Mouse (Mus musculus) E14TG2a.4 (cell line): ENCODE data around the gene Mgat4a.

Source experiments
- H3K27me3 ChIP-seq: 2 replicates; pipeline ENCODE4 v1.6.1; 2014; ENCODE audit warnings: low read length, control low read depth; ENCODE audit not compliant: insufficient read depth
- H3K36me3 ChIP-seq: 2 replicates; pipeline ENCODE4 v1.6.1; 2014; ENCODE audit warnings: low read length, control low read depth; ENCODE audit not compliant: insufficient read depth
- H3K4me1 ChIP-seq: replicated peaks from 2 replicates; pipeline ENCODE4 v1.6.1; 2014; ENCODE audit warnings: low read depth, low read length, control low read depth
- H3K4me3 ChIP-seq: replicated peaks from 2 replicates; pipeline ENCODE4 v1.5.1; 2014; ENCODE audit warnings: mild to moderate bottlenecking, low read length
- H3K9me3 ChIP-seq: 2 replicates; pipeline ENCODE4 v1.6.1; 2014; ENCODE audit warnings: low read length, control low read depth
- CTCF ChIP-seq: conservative IDR thresholded peaks from 2 replicates; pipeline ENCODE4 v1.5.1; 2014; ENCODE audit warnings: low read length
- NANOG ChIP-seq: IDR thresholded peaks from 2 replicates; pipeline ENCODE4 v1.6.1; 2014; ENCODE audit warnings: borderline replicate concordance, low read length, mixed read lengths
- POU5F1 ChIP-seq: IDR thresholded peaks from 2 replicates; pipeline ENCODE4 v1.6.1; 2014; ENCODE audit warnings: low read length, borderline replicate concordance

Gene Mgat4a

GRCm38 (mm10) chr1:37522101-37522500 is 18.7 kb downstream of the Mgat4a start:
- Histone ChIP-seq H3K9me3 (no peaks in the 10 kb centered on the region), H3K36me3 (peaks cover 6% of the 10 kb centered on the region), H3K4me1 (peaks cover 36% of the 10 kb centered on the region), H3K27me3 (no peaks in the 10 kb centered on the region), H3K4me3 (no peak overlapping the region)
- no peak for TF ChIP-seq POU5F1
- no peak for TF ChIP-seq NANOG
- TF ChIP-seq CTCF, result no peak

- TF ChIP-seq CTCF (no peak), NANOG (no peak), POU5F1 (no peak)
- no peak overlapping the region for H3K4me3 ChIP-seq
- H3K27me3 ChIP-seq, result no peaks in the 10 kb centered on the region
- peaks cover 3% of the 10 kb centered on the region; the same call in 1 of the 2 replicates for H3K36me3 ChIP-seq
- peaks cover 12% of the 10 kb centered on the region for H3K4me1 ChIP-seq
- H3K9me3 ChIP-seq, result no peaks in the 10 kb centered on the region
Measured at GRCm38 (mm10) chr1:37518791-37519190, 22.0 kb downstream of the Mgat4a start.

- peaks cover 3% of the 10 kb centered on the region; the same call in 1 of the 2 replicates for H3K36me3 ChIP-seq
- H3K27me3 ChIP-seq, result no peaks in the 10 kb centered on the region
- no peak overlapping the region for H3K4me3 ChIP-seq
- peaks cover 7% of the 10 kb centered on the region; the same call in 1 of the 2 replicates for H3K4me1 ChIP-seq
- TF ChIP-seq CTCF, result no peak
- TF ChIP-seq NANOG, result no peak
- no peak for TF ChIP-seq POU5F1
- H3K9me3 ChIP-seq, result no peaks in the 10 kb centered on the region
Measured at GRCm38 (mm10) chr1:37518124-37518720, 22.6 kb downstream of the Mgat4a start.

GRCm38 (mm10) chr1:37512961-37513431 is 27.8 kb downstream of the Mgat4a start:
- Histone ChIP-seq H3K4me3 (no peak overlapping the region), H3K36me3 (no peaks in the 10 kb centered on the region), H3K27me3 (no peaks in the 10 kb centered on the region), H3K9me3 (no peaks in the 10 kb centered on the region), H3K4me1 (peaks cover 17% of the 10 kb centered on the region)
- TF ChIP-seq NANOG, result no peak
- TF ChIP-seq POU5F1, result no peak
- no peak for TF ChIP-seq CTCF

- TF ChIP-seq CTCF, result no peak
- TF ChIP-seq NANOG, result no peak
- TF ChIP-seq POU5F1, result no peak
Measured at GRCm38 (mm10) chr1:37512109-37512640, 28.6 kb downstream of the Mgat4a start.

GRCm38 (mm10) chr1:37510193-37510592 is 30.6 kb downstream of the Mgat4a start:
- no peak overlapping the region for H3K4me3 ChIP-seq
- no peaks in the 10 kb centered on the region for H3K27me3 ChIP-seq
- peaks cover 17% of the 10 kb centered on the region for H3K4me1 ChIP-seq
- no peaks in the 10 kb centered on the region for H3K36me3 ChIP-seq
- TF ChIP-seq CTCF, result no peak
- TF ChIP-seq NANOG, result no peak
- TF ChIP-seq POU5F1, result no peak
- peaks cover 8% of the 10 kb centered on the region for H3K9me3 ChIP-seq

More at GRCm38 (mm10) chr1:37512109-37512640, 28.6 kb downstream of the Mgat4a start:
- H3K27me3 ChIP-seq, result no peaks in the 10 kb centered on the region
- no peak overlapping the region for H3K4me3 ChIP-seq
- H3K4me1 ChIP-seq, result peaks cover 17% of the 10 kb centered on the region
- H3K9me3 ChIP-seq, result no peaks in the 10 kb centered on the region
- no peaks in the 10 kb centered on the region for H3K36me3 ChIP-seq

GRCm38 (mm10) chr1:37509437-37509836 is 31.4 kb downstream of the Mgat4a start:
- TF ChIP-seq NANOG, result no peak
- TF ChIP-seq CTCF, result no peak
- TF ChIP-seq POU5F1, result no peak

GRCm38 (mm10) chr1:37505348-37505730 is 35.5 kb downstream of the Mgat4a start:
- peaks cover 8% of the 10 kb centered on the region for H3K9me3 ChIP-seq
- H3K27me3 ChIP-seq, result no peaks in the 10 kb centered on the region
- H3K4me3 ChIP-seq, result no peak overlapping the region
- H3K36me3 ChIP-seq, result no peaks in the 10 kb centered on the region
- peaks cover 20% of the 10 kb centered on the region for H3K4me1 ChIP-seq
- no peak for TF ChIP-seq POU5F1

More at GRCm38 (mm10) chr1:37509437-37509836, 31.4 kb downstream of the Mgat4a start:
- no peak overlapping the region for H3K4me3 ChIP-seq
- H3K36me3 ChIP-seq, result no peaks in the 10 kb centered on the region
- H3K9me3 ChIP-seq, result peaks cover 8% of the 10 kb centered on the region
- H3K4me1 ChIP-seq, result peaks cover 23% of the 10 kb centered on the region
- no peaks in the 10 kb centered on the region for H3K27me3 ChIP-seq

- TF ChIP-seq CTCF, result no peak
- no peak for TF ChIP-seq NANOG
- no peak for TF ChIP-seq POU5F1
- no peaks in the 10 kb centered on the region for H3K36me3 ChIP-seq
- peaks cover 17% of the 10 kb centered on the region for H3K4me1 ChIP-seq
- no peak overlapping the region for H3K4me3 ChIP-seq
- no peaks in the 10 kb centered on the region for H3K27me3 ChIP-seq
- peaks cover 8% of the 10 kb centered on the region for H3K9me3 ChIP-seq
Measured at GRCm38 (mm10) chr1:37504716-37505347, 36.0 kb downstream of the Mgat4a start.

- H3K27me3 ChIP-seq, result no peaks in the 10 kb centered on the region
Measured at GRCm38 (mm10) chr1:37503656-37504055, 37.2 kb downstream of the Mgat4a start.

More at GRCm38 (mm10) chr1:37503656-37504055, 37.2 kb downstream of the Mgat4a start:
- H3K9me3 ChIP-seq, result peaks cover 8% of the 10 kb centered on the region
- H3K36me3 ChIP-seq, result no peaks in the 10 kb centered on the region
- H3K4me3 ChIP-seq, result no peak overlapping the region
- H3K4me1 ChIP-seq, result peaks cover 19% of the 10 kb centered on the region
- no peak for TF ChIP-seq CTCF
- TF ChIP-seq NANOG, result no peak
- TF ChIP-seq POU5F1, result no peak
